Mouse (Mus musculus) embryonic fibroblast, embryonic 13.5 days (primary cell): Measurements from ENCODE around the gene Noxo1. TPM values are rescaled to one million over a fixed set of nuclear protein-coding genes. Genes with fewer than 3 reads are reported as not detected.
"Not testable (repeated sequence)": the region's sequence is repeated elsewhere in the genome, so short reads cannot be mapped to it uniquely, and the experiment has no call there.

ENCODE experiments used
- H3K27ac ChIP-seq: 2 replicates; pipeline ENCODE4 v1.5.1; 2012; ENCODE audit warnings: low read length, control low read depth, inconsistent platforms; ENCODE audit not compliant: insufficient read depth
- H3K4me1 ChIP-seq: 2 replicates; pipeline ENCODE4 v1.6.1; 2011; ENCODE audit warnings: low read length; ENCODE audit not compliant: control insufficient read depth, insufficient read depth
- H3K4me3 ChIP-seq: 2 replicates; pipeline ENCODE4 v1.5.1; 2011; ENCODE audit warnings: mild to moderate bottlenecking, control low read depth, low read length; ENCODE audit not compliant: insufficient read depth
- CTCF ChIP-seq: IDR thresholded peaks from 2 replicates; pipeline ENCODE4 v1.5.1; 2011; ENCODE audit warnings: mild to moderate bottlenecking, control low read depth, low read length, moderate library complexity, borderline replicate concordance; ENCODE audit not compliant: insufficient read depth
- POLR2A ChIP-seq: IDR thresholded peaks from 2 replicates; pipeline ENCODE4 v1.6.1; 2011; ENCODE audit warnings: low read depth, mild to moderate bottlenecking, control low read depth, low read length, moderate library complexity
- polyA plus RNA-seq: library from polyadenylated mRNA; stranded (reverse); fragments of >200 nt; gene quantifications from 2 replicates; pipeline ENCODE4 v1.2.4, GENCODE M21; 2011; ENCODE audit warnings: low read depth; ENCODE audit not compliant: missing spikeins, insufficient read length

Noxo1 gene
- polyA plus RNA-seq, 1 experiment, result 2.4 TPM

- Histone ChIP-seq H3K4me1 (no peaks in the 10 kb centered on the region), H3K27ac (no peak overlapping the region), H3K4me3 (no peak overlapping the region)
- no peak for TF ChIP-seq CTCF
Measured at GRCm38 (mm10) chr17:24716166-24716682, 20.2 kb downstream of the Noxo1 start.

- H3K4me3 ChIP-seq, result peak within 1 kb of the TSS; percentile 62
- TF ChIP-seq CTCF (no peak), POLR2A (peak; percentile 65)
- no peaks in the 10 kb centered on the region for H3K4me1 ChIP-seq
- no peak within 1 kb of the TSS for H3K27ac ChIP-seq
Measured at GRCm38 (mm10) chr17:24717943-24718342, 21.9 kb downstream of the Noxo1 start, which contains the start of the genes Rnf151 and Rps2. Gene Rnf151, minus strand, starts transcription at chr17:24718063. Gene Rps2, plus strand, starts transcription at chr17:24718116.

GRCm38 (mm10) chr17:24718938-24719337, 22.9 kb downstream of the Noxo1 start:
- H3K4me1 ChIP-seq, H3K27ac ChIP-seq: not testable (repeated sequence)
- H3K4me3 ChIP-seq, result peak overlapping the region; percentile 62

DNA sequence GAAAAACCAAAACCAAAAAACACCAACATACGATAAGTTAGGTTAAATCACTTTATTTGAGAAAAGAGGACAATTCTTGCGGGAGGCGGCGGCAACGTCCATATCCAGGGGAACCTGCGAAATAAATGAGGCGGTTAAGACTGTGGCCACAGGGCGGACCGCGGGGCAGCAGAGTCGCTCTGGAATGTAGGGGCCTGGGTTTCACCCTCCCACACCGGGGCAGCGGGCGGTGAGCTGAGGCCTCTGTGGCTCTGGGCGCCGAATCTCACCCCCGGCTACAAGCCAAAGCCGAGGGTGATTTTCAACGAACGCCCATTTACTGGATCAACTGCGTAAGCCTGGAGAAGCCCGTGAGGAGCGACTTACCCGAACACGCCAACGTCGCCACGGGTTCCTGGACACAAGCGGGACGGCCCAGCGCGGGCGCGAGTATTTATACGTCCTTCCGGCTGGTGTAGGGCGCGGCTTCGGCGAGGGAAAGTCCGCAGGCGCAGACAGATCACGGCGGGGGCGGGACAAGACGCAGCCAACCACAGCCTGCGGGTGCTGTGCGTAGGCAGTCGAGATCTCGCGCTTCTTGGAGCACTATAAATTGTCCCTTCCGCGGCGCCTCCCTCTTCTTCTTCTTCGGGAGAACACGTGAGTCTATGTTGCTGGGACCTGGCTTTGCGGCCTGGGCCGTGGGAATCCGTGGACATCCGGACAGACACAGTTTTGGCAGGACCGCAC, 23.6 kb downstream of the Noxo1 start:
- Histone ChIP-seq H3K4me1 (no peaks in the 10 kb centered on the region), H3K4me3 (peak overlapping the region; percentile 81), H3K27ac (peak overlapping the region; percentile 60)
- TF ChIP-seq CTCF, result no peak
- peak; percentile 98 for TF ChIP-seq POLR2A

DNA sequence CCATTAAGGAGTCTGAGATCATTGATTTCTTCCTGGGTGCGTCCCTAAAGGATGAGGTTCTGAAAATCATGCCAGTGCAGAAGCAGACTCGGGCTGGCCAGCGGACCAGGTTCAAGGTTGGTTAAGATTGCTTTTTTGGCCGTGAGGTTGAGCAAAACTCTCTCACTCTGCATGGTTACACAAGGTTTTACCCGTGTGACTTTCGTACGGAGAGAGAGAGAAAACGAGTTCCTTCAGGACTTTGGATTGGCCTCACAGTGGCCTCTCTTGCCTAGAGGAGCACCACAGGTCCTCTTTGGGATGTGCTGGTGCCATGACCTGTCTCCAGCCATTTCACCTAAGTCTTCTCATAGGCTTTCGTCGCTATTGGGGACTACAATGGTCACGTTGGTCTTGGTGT, 24.6 kb downstream of the Noxo1 start:
- H3K4me1 ChIP-seq, result not testable (repeated sequence)
- TF ChIP-seq POLR2A, result peak; percentile 29; the same call in 1 of the 2 replicates
- Histone ChIP-seq H3K27ac (peak overlapping the region; percentile 3; the same call in 1 of the 2 replicates), H3K4me3 (peak overlapping the region; percentile 81)

DNA sequence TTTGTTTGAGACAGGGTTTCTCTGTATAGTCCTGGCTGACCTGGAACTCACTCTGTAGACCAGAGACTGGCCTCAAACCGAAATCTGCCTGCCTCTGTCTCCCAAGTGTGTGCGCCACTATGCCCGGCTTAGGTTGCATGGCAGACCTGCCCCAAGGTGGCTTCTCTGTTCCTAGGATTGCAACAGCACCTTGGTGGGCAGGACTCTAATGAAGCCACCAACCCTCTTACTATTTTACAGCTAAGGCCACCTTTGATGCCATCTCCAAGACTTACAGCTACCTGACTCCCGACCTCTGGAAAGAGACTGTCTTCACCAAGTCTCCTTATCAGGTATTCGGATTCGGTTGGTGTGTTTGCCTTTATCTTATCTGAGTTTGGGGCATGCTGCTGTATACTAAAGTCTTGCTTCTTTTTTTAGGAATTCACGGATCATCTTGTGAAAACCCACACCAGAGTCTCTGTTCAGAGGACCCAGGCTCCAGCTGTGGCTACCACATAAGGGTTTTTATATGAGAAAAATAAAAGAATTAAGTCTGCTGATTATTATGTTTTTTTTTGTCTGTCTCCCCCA, 25.4 kb downstream of the Noxo1 start:
- H3K4me3 ChIP-seq, result peak overlapping the region; percentile 81
- H3K4me1 ChIP-seq, H3K27ac ChIP-seq: not testable (repeated sequence)

DNA sequence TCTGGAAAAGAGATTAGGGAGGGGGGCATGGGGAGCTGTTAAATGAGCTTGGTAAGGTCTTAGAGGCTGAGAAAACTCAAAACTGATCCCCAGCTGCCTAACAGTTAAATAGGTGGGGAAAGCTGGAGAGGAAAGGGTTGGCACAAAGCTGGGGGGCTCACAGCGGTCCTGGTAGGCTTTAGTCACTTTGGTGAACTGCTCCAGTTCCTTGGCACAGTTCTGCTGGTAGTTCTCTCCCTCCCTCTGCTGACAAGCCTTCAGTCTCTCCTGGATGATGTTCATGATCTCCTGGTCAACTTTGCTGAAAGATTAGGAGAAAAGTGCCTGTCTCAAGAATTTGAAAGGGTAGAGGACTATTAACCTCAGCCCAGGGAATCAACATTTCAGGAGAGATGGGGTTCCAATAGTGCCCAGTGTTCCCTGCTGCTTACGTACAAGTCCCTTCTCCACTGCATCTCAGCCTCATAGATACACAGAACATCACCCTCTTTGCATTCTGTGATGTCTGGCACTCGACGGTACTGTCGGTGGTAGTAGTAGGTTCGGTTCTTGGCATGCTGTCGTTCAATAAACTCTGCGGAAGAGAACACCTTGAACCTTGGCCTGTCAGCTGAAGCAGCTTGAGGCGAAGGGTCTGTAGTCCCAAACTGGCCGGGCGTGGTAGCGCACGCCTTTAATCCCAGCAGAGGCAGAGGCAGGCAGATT, 26.3 kb downstream of the Noxo1 start:
- H3K27ac ChIP-seq, result no peak overlapping the region
- peak overlapping the region; percentile 81 for H3K4me3 ChIP-seq
- no peaks in the 10 kb centered on the region for H3K4me1 ChIP-seq
- TF ChIP-seq CTCF (no peak), POLR2A (peak; percentile 72)

- Histone ChIP-seq H3K4me3 (peak overlapping the region; percentile 81), H3K4me1 (no peaks in the 10 kb centered on the region), H3K27ac (no peak overlapping the region)
- TF ChIP-seq CTCF (no peak), POLR2A (peak; percentile 60)
Measured at GRCm38 (mm10) chr17:24723122-24723880, 27.3 kb downstream of the Noxo1 start.

DNA sequence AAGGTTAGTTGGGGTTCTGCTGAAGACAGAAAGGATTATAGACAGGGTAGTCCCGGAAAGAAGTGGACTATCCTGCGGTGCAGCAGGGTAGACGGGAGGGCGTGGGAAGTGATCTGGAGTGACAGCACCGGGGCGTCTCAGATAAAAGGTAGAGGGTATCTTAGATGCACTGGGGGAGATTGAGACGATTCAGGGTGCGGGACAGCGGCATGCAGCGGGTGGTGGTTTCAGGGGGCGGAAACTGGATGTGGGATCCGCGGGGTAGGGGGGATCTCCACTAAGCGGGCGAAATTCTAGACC, 27.8 kb downstream of the Noxo1 start:
- Histone ChIP-seq H3K27ac (peak overlapping the region; percentile 57), H3K4me3 (peak overlapping the region; percentile 81), H3K4me1 (no peaks in the 10 kb centered on the region)
- no peak for TF ChIP-seq CTCF
- no peak for TF ChIP-seq POLR2A

DNA sequence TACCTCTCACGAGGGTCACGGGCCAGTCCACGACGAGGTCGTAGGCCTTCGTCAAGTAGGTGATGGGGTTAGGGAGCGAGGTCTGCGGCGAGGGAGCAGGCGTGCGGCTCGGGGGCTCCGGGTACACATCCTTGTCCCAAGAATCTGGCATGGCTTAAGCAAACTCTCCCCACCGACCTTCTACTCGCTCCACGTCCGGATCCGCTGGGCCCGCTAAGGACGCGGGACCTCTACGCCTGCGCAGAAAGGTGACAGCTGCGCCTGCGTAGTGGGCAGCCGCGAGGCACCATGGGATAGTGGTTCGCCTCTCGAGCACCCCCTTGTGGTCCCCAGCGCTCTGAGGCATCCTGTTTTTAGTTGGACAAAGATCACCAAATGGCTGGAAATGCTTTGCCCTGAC, 28.1 kb downstream of the Noxo1 start, which contains the start of gene Ndufb10:
Gene Ndufb10, minus strand, starts transcription at position 295 of the 400 bp plus-strand sequence.
- peak; percentile 94 for TF ChIP-seq POLR2A
- peak; percentile 90 for TF ChIP-seq CTCF
- H3K4me1 ChIP-seq, result no peaks in the 10 kb centered on the region
- peak within 1 kb of the TSS; percentile 57 for H3K27ac ChIP-seq
- H3K4me3 ChIP-seq, result peak within 1 kb of the TSS; percentile 81
